Mouse (Mus musculus): ENCODE data around the gene Ttf1.

GRCm38 (mm10) chr2:29054545-29054935 lies 5.5 kb upstream of the Ttf1 start:
- TF ChIP-seq CTCF (IDR thresholded peaks at IDR 0.05; ENCODE audit: low read depth) (no peak), EP300 (IDR thresholded peaks at IDR 0.05; ENCODE audit: low read depth) (no peak)
